Mouse (Mus musculus) embryonic facial prominence, embryonic 12.5 days (tissue): ENCODE results near the gene Wdfy3. TPM values are rescaled to one million over a fixed set of nuclear protein-coding genes. Genes with fewer than 3 reads are reported as not detected.

Source experiments
- ATAC-seq: fragments of 200-750 bp; cut with Nextera tagmentation; 2 replicates; pipeline ENCODE4 v1.8.0; 2017; ENCODE audit not compliant: insufficient number of reproducible peaks, insufficient read depth, low FRiP score, low TSS enrichment
- H3K27ac ChIP-seq: fragments of 300-500 bp; sonication (generic); 2 replicates; pipeline ENCODE4 v1.5.1; 2016; ENCODE audit warnings: mild to moderate bottlenecking
- H3K27me3 ChIP-seq: fragments of 300-500 bp; sonication (generic); 2 replicates; pipeline ENCODE4 v1.6.1; 2016; ENCODE audit warnings: mild to moderate bottlenecking, moderate library complexity
- H3K36me3 ChIP-seq: fragments of 300-500 bp; sonication (generic); 2 replicates; pipeline ENCODE4 v1.6.1; 2016; ENCODE audit warnings: mild to moderate bottlenecking
- H3K4me1 ChIP-seq: fragments of 300-500 bp; sonication (generic); 2 replicates; pipeline ENCODE4 v1.6.1; 2016
- H3K4me2 ChIP-seq: fragments of 300-500 bp; sonication (generic); replicated peaks from 2 replicates; pipeline ENCODE4 v1.6.1; 2016; ENCODE audit warnings: mild to moderate bottlenecking, moderate library complexity
- H3K4me3 ChIP-seq: fragments of 300-500 bp; sonication (generic); 2 replicates; pipeline ENCODE4 v1.5.1; 2016; ENCODE audit warnings: mild to moderate bottlenecking
- H3K9ac ChIP-seq: fragments of 300-500 bp; sonication (generic); 2 replicates; pipeline ENCODE4 v1.6.1; 2016; ENCODE audit warnings: mild to moderate bottlenecking, moderate library complexity
- H3K9me3 ChIP-seq: fragments of 300-500 bp; sonication (generic); 2 replicates; pipeline ENCODE4 v1.6.1; 2016; ENCODE audit warnings: mild to moderate bottlenecking, moderate library complexity
- WGBS: fragments of 180-500 bp; shearing (Covaris S2); methylation state at CpG from one replicate; pipeline ENCODE4 v1.1.7; 2016; 5-methylcytosine and 5-hydroxymethylcytosine counted together
- polyA plus RNA-seq: library from polyadenylated mRNA; unstranded; fragments of >200 nt; fragmentation: Nextera tagmentation; extraction: Ambion mirVana; gene quantifications from 2 replicates; pipeline ENCODE4 v1.2.1, GENCODE M21; 2016

The Wdfy3 gene
- polyA plus RNA-seq, 1 experiment from 2014 or later = 26.1 TPM

DNA sequence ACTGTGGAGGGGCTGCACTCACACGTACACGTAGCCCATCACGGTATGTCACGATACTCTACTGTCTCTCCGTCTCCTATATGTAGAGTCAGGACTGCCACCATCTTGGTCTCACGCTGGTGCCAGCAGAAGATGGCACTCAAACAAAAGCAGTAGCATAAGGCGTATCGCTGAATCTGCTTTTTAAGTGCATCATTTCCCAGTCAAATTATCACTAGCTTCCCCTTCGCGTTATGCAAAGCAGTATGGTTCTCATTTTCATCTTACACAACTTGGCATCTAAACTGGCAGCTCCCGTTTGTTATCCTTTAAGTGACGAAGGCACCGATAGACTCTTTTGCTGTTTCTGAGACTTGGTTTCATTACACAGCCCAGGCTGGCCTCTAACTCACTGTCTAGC, 110.4 kb downstream of the Wdfy3 start:
- Histone ChIP-seq H3K36me3 (peaks cover 43% of the 10 kb centered on the region), H3K27ac (no peak overlapping the region), H3K4me3 (no peak overlapping the region), H3K4me2 (no peak overlapping the region), H3K9me3 (no peaks in the 10 kb centered on the region), H3K27me3 (no peaks in the 10 kb centered on the region), H3K4me1 (no peaks in the 10 kb centered on the region), H3K9ac (no peak overlapping the region)
- ATAC-seq = no peak
- WGBS = 94% methylated on average over 13 of the region's 13 CpGs

DNA sequence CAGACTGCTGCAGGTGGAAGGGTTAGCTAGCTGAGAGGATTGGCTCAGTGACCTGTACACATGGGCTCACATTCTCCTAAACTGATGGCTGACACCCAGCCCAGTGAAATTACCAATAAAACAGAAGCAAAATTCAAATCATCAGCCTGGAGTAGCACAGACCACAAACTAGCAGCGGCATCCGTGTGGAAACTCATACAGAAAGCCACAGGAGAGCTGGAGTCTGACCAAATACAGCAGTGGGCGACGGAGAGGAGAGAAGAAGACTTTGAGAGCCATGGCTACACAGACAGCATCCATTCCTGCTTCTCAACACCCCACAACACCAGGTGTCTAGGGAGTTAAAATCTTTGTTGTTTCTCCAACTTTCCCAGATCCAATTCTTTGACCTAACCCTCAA, 110.8 kb downstream of the Wdfy3 start:
- Histone ChIP-seq H3K4me1 (no peaks in the 10 kb centered on the region), H3K4me3 (no peak overlapping the region), H3K36me3 (peaks cover 43% of the 10 kb centered on the region), H3K9me3 (no peaks in the 10 kb centered on the region), H3K9ac (no peak overlapping the region), H3K27ac (no peak overlapping the region), H3K4me2 (no peak overlapping the region), H3K27me3 (no peaks in the 10 kb centered on the region)
- 94% methylated on average over 4 of the region's 4 CpGs for WGBS
- no peak for ATAC-seq

DNA sequence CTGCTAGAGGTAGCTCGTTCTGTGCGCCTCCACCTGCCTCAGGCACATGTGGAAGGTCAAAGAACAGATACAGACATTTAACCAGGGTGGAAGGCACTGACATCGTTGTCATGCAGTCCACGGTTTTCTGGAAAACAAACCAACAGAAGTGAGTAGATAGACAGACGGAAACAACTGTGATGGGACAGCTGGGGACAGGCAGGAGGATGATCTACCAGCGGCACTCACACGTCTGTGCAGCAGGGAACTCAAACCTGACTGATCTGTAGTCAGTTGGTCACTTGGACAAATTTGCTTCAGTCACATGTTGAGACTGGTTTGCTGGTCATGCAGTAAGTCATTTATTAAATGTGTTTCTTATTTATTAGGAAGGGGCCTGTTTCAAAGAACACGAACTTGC, 112.3 kb downstream of the Wdfy3 start:
- no peaks in the 10 kb centered on the region for H3K9me3 ChIP-seq
- H3K27me3 ChIP-seq = no peaks in the 10 kb centered on the region
- WGBS = 81% methylated on average over 8 of the region's 8 CpGs
- H3K27ac ChIP-seq = no peak overlapping the region
- no peak for ATAC-seq
- H3K9ac ChIP-seq = no peak overlapping the region
- no peaks in the 10 kb centered on the region for H3K4me1 ChIP-seq
- peaks cover 48% of the 10 kb centered on the region for H3K36me3 ChIP-seq
- H3K4me2 ChIP-seq = no peak overlapping the region
- no peak overlapping the region for H3K4me3 ChIP-seq

DNA sequence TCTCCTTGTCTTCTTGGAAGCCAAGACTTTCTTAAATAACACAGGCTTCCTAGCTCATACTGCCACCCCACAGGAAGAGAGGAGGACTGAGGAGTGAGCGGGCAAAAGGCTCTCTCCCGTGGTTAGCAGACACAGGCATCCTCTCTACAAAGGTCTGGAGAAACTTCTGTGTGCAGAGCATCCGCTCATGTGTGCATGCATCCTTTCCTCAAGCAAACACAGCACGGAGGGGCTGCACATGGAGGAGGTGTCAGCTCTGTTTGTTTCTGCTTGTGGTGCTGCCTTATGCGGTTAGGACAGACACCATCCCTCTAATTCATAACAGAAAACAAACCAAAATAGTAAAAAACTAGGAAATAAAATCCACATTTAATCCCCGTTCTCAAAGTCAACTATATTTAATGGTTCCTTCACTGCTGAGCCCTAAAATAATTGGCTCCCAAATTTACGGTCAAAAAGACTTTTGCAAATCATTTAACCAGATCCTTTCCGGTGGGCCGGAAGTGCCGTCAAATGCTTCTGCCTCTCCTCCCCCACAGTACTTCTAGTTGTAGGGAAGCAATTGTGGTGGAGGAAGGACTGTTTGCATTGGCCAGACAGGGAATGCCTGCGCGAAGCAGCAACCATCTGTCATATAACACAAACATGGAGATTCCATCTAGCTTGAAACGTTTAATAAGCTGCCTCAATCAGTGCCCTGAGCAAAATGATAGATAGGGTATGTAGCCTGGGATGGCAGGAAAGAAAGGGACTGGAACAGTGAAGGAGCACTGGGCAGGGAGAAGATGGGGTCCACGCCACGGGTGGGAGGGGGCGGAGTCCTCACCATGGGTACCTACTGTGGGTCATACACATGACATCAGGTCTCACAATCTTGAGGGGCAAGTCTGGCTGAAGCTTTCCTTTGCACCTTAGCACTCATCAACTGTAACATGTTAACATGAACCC, 115.1 kb downstream of the Wdfy3 start:
- no peak overlapping the region for H3K4me3 ChIP-seq
- no peaks in the 10 kb centered on the region for H3K27me3 ChIP-seq
- ATAC-seq = no peak
- peaks cover 44% of the 10 kb centered on the region for H3K36me3 ChIP-seq
- whole genome bisulfite sequencing = 80% methylated on average over 16 of the region's 16 CpGs
- H3K9ac ChIP-seq = no peak overlapping the region
- H3K27ac ChIP-seq = no peak overlapping the region
- H3K9me3 ChIP-seq = no peaks in the 10 kb centered on the region
- no peak overlapping the region for H3K4me2 ChIP-seq
- H3K4me1 ChIP-seq = no peaks in the 10 kb centered on the region

DNA sequence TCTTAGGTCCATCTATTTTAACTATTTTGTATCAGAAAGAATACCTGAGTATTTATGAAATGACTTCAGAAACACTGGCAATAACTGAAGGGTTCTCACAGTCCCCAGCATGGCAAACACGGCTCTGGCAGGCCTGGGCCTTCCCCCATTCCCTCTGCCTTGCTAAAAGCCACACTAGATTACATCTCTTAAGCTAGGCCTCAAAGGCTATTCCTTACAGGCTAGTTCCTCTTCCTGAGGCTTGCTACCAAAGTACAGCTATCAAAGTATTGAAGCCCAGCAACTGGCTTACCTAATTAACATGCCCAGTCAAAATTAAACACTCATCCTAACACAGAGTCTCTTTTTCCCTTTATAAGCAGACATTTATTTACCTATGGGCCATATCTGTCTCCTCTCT, 117.8 kb downstream of the Wdfy3 start:
- H3K9me3 ChIP-seq = no peaks in the 10 kb centered on the region
- 96% methylated on average over 1 of the region's 1 CpGs for WGBS
- peaks cover 45% of the 10 kb centered on the region for H3K36me3 ChIP-seq
- no peaks in the 10 kb centered on the region for H3K4me1 ChIP-seq
- H3K27ac ChIP-seq = no peak overlapping the region
- H3K4me2 ChIP-seq = no peak overlapping the region
- H3K27me3 ChIP-seq = no peaks in the 10 kb centered on the region
- no peak for ATAC-seq
- no peak overlapping the region for H3K4me3 ChIP-seq
- H3K9ac ChIP-seq = no peak overlapping the region

DNA sequence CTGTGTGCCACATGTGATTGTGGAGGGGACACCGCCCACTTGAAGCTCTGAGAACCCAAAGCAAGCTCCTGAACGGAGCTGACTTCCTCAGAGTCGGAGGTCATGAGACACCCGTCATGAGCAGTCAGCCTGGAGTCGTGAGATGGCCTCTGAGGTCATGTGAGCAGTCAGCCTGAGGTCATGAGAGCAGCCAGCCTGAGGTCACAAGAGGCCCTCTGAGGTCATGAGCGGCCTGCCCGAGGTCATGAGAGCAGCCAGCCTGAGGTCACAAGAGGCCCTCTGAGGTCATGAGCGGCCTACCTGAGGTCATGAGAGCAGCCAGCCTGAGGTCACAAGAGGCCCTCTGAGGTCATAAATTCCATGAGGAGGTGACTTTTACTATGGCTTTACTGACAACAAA, 120.4 kb downstream of the Wdfy3 start:
- no peak for ATAC-seq
- Histone ChIP-seq H3K4me2 (no peak overlapping the region), H3K36me3 (peaks cover 52% of the 10 kb centered on the region), H3K4me1 (no peaks in the 10 kb centered on the region), H3K27me3 (no peaks in the 10 kb centered on the region), H3K9me3 (no peaks in the 10 kb centered on the region), H3K9ac (no peak overlapping the region), H3K4me3 (no peak overlapping the region), H3K27ac (no peak overlapping the region)
- 57% methylated on average over 8 of the region's 8 CpGs for WGBS

DNA sequence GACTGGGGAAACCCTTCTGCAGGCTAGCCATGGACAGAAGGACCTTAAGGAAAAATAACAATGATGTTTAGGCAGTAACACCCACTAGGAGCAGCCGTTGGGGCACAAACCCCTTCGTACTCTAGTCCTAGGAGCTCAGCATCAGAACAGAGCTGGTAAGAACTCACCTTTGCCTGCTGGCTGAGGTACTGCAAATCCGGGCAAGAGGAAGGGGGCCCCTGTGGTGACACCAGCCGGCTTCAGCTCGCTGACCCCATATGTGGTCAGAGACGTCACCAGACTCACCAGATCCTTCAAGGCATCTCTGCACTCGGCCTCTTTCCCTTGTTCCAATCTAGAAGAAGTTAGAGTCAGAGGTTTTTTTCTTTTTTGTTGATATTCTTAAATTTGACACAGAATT, 121.1 kb downstream of the Wdfy3 start:
- peaks cover 58% of the 10 kb centered on the region for H3K36me3 ChIP-seq

DNA sequence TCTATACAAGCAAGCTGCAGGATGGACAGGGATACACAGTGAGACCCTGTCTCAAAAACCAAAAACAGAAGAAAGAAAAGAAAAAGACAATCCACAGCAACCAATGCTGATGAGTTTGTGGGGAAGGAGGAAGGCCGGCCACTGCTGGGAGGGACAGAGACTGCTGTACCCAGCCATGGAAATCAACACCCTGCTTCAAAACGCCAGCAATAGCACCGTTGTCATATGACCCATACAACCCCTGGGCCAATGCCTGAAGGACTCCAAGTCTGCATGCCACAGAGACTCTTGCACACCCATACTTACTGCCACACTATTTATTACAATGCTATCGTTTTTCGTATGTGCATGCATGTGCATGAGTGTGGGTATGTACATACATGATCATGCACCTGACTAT, 124.0 kb downstream of the Wdfy3 start:
- no peak overlapping the region for H3K4me3 ChIP-seq
- H3K27ac ChIP-seq = no peak overlapping the region
- no peak for ATAC-seq
- peaks cover 72% of the 10 kb centered on the region for H3K36me3 ChIP-seq
- H3K4me1 ChIP-seq = no peaks in the 10 kb centered on the region
- H3K9me3 ChIP-seq = no peaks in the 10 kb centered on the region
- H3K4me2 ChIP-seq = no peak overlapping the region
- WGBS = 85% methylated on average over 5 of the region's 5 CpGs
- no peaks in the 10 kb centered on the region for H3K27me3 ChIP-seq
- H3K9ac ChIP-seq = no peak overlapping the region

More for the DNA sequence above, 121.1 kb downstream of the Wdfy3 start:
- H3K9me3 ChIP-seq = no peaks in the 10 kb centered on the region
- no peak overlapping the region for H3K4me2 ChIP-seq
- no peak for ATAC-seq
- no peak overlapping the region for H3K27ac ChIP-seq
- 83% methylated on average over 7 of the region's 7 CpGs for WGBS
- no peak overlapping the region for H3K9ac ChIP-seq
- no peak overlapping the region for H3K4me3 ChIP-seq
- no peaks in the 10 kb centered on the region for H3K4me1 ChIP-seq
- H3K27me3 ChIP-seq = no peaks in the 10 kb centered on the region

DNA sequence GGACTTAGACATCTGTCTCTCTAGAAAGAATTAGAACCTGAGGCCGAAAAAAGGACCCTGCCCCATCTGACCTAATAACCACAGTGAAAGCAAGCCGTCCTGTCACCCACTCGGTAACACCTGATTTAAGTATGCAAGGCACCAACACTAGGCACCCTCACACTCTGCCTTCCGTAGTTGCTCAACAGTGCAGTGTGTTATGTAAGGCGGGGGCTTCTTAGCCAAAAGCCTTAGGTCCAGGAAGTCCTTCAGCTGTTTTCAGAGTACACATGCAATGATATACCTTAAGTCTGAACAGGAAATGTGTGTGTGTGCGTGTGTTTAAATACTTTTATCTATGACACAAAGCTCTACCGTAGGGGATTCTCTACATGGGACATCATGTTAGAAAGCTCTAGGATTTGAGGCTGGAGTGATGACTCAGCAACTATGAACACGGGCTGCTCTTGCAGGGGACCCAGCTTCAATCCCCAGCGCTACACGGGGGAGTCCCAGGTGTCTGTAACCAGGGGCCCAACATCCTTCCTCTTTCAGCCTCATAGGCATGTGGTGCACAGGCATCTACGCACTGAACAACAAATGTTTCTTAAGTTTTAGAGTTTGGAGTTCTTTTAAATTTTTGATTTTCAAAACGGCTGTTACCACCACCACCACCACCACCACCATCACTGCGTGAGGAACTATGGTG, 131.7 kb downstream of the Wdfy3 start:
- Histone ChIP-seq H3K27ac (no peak overlapping the region), H3K9ac (no peak overlapping the region), H3K4me1 (no peaks in the 10 kb centered on the region), H3K4me2 (no peak overlapping the region), H3K9me3 (no peaks in the 10 kb centered on the region), H3K36me3 (peaks cover 72% of the 10 kb centered on the region), H3K4me3 (no peak overlapping the region), H3K27me3 (no peaks in the 10 kb centered on the region)
- WGBS = 92% methylated on average over 13 of the region's 13 CpGs
- no peak for ATAC-seq

DNA sequence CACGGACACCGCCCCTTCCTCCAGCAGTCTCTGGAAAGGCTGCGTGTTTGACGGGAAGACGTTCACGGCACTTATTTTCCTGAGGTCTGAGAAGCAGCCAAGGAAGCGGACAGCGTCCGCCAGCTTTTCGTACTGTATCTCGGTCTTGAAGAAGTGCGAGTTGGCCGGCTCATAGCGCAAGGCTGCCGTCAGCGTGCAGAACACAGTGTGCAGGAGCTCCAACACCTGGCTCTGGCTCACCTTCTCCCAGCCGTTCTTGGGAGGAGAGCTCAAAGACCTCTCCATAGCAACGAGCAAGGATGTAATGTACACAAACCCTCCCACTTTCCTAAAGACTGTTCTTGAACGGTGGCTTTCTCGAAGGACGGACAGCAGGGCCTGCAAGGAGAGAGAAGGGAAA, 132.4 kb downstream of the Wdfy3 start:
- peaks cover 69% of the 10 kb centered on the region for H3K36me3 ChIP-seq
- no peak overlapping the region for H3K4me2 ChIP-seq
- no peak overlapping the region for H3K4me3 ChIP-seq
- H3K9me3 ChIP-seq = no peaks in the 10 kb centered on the region
- no peaks in the 10 kb centered on the region for H3K27me3 ChIP-seq
- no peak overlapping the region for H3K9ac ChIP-seq
- H3K4me1 ChIP-seq = no peaks in the 10 kb centered on the region
- no peak for ATAC-seq
- no peak overlapping the region for H3K27ac ChIP-seq
- 88% methylated on average over 21 of the region's 21 CpGs for WGBS

DNA sequence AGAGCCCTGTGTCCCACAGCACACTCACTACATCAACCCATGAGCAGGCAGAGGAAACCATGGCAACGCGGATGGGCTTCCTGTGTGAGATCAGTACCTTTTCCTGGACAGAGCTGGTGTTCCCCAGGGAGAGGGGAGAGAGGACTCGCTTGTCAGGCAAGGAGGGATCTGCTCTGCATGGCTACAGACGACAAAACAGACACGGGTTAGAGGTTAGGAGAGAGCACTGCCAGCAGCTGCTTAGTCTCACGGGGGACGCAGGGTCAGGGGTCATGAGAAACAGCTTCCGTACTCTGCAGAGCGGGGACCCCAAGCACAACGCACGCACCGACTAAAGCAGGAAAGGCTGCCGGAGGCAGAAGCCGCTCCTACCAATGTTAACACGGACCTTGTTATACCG, 133.8 kb downstream of the Wdfy3 start:
- H3K4me2 ChIP-seq = no peak overlapping the region
- peaks cover 61% of the 10 kb centered on the region for H3K36me3 ChIP-seq
- 44% methylated on average over 16 of the region's 16 CpGs for WGBS
- no peak overlapping the region for H3K9ac ChIP-seq
- no peaks in the 10 kb centered on the region for H3K4me1 ChIP-seq
- no peaks in the 10 kb centered on the region for H3K9me3 ChIP-seq
- H3K27me3 ChIP-seq = no peaks in the 10 kb centered on the region
- H3K27ac ChIP-seq = no peak overlapping the region
- H3K4me3 ChIP-seq = no peak overlapping the region
- ATAC-seq = peak; percentile 35; the same call in 1 of the 2 replicates

DNA sequence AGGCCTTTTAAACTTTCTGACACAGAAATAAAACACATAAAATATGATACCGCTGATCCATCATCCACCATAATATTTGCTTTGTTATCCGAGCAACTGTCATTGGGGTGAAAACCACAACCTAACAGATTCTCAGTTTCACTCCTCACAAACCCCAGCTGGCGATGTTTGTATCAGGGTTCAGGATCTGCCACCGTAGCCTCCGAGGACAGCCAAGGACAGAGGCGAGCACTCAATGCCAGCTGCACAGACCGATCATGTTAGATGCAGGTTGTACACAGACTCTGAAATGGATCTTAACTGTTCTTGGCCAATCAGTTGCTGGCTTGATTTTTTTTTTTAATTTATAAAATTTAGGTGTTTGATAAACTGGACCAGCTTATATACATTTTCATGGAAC, 135.1 kb downstream of the Wdfy3 start:
- no peak overlapping the region for H3K4me3 ChIP-seq
- H3K4me1 ChIP-seq = no peaks in the 10 kb centered on the region
- no peak overlapping the region for H3K4me2 ChIP-seq
- H3K9me3 ChIP-seq = no peaks in the 10 kb centered on the region
- peaks cover 61% of the 10 kb centered on the region for H3K36me3 ChIP-seq
- no peak for ATAC-seq
- no peaks in the 10 kb centered on the region for H3K27me3 ChIP-seq
- WGBS = 81% methylated on average over 7 of the region's 7 CpGs
- no peak overlapping the region for H3K27ac ChIP-seq
- H3K9ac ChIP-seq = no peak overlapping the region
